Mouse (Mus musculus): ENCODE measurements at regions not wholly inside any gene's neighbourhood (a gene's known extent, or its start where the extent isn't known, plus 50 kb on each side); places are given as distances from the start of the nearest gene placed in this dataset.

DNA sequence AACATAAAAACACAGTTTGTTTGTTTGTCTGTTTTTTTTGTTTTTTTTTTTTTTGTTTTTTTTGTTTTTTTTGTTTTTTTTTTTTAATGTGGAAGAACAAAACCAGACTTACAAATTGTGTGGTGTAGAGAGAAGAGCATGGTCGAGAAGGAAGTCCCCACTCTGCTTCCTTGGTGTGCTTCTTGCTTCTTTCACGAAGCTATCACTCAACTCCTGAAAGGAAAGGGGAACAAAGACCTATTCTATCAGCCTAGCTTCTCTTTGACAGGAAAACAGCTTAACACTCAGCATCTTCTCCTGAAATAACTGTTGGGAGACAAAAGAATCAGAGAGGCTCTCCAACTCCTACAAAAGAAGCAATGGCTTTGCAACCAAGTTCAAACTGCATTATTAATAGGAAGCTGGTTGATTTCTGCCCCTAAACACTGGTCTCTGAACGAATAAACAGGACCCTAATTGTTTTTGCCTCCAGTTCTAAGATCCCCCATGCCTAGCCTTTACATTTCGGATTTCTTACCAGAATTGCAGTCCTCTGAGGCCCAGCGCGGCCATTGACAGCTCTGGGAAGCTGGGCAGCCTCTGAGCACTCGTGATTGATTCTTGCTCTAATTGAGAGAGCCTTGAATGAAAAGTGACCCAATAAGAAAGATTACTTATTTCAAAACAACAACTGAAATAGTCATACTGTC lies 230.2 kb downstream of the Ttll7 start:
- Histone ChIP-seq H3K79me2 (ENCODE audit: control insufficient read depth, insufficient read depth, low read length, poor library complexity) (no peaks in the 10 kb centered on the region), H3K27me3 (ENCODE audit: control insufficient read depth in 1 of 2, insufficient read depth in 2 of 2, low read length in 2 of 2) (no peaks in the 10 kb centered on the region), H3K4me3 (ENCODE audit: control insufficient read depth in 1 of 2, insufficient read depth in 1 of 2, low read depth in 2 of 2, low read length in 2 of 2) (no peak overlapping the region), H3K9ac (ENCODE audit: control insufficient read depth, low read depth, low read length, poor library complexity, severe bottlenecking) (no peak overlapping the region), H3K9me3 (replicated peaks; ENCODE audit: insufficient read depth, low read length) (no peaks in the 10 kb centered on the region), H3K36me3 (ENCODE audit: control insufficient read depth in 1 of 2, insufficient read depth in 2 of 2, low read length in 2 of 2) (no peaks in the 10 kb centered on the region), H3K27ac (ENCODE audit: control insufficient read depth, low read depth, low read length) (no peak overlapping the region), H3K4me1 (ENCODE audit: control insufficient read depth in 1 of 2, insufficient read depth in 2 of 2, low read length in 2 of 2) (no peaks in the 10 kb centered on the region)
- TF ChIP-seq E2F4 (IDR thresholded peaks at IDR 0.05; ENCODE audit: borderline replicate concordance, low read depth, low read length) (no peak), CHD2 (IDR thresholded peaks at IDR 0.05; ENCODE audit: low read length) (no peak), GABPA (IDR thresholded peaks at IDR 0.05; ENCODE audit: low read depth, low read length) (no peak), EP300 (IDR thresholded peaks at IDR 0.05; ENCODE audit: low read depth in 1 of 2, low read length in 2 of 2) (no peak), MAFK (IDR thresholded peaks at IDR 0.05; ENCODE audit: borderline replicate concordance, low read depth, low read length) (no peak), MYB (IDR thresholded peaks at IDR 0.05; ENCODE audit: low read depth, low read length) (no peak), POLR2A (IDR thresholded peaks at IDR 0.05; ENCODE audit: control insufficient read depth in 1 of 2, insufficient read depth in 1 of 2, low read depth in 1 of 2, low read length in 2 of 2, poor library complexity in 1 of 2) (no peak), MEF2A (IDR thresholded peaks at IDR 0.05; ENCODE audit: extremely low read depth, insufficient replicate concordance, low read depth, low read length, poor library complexity, severe bottlenecking) (no peak), NRF1 (IDR thresholded peaks at IDR 0.05; ENCODE audit: insufficient read depth, low read depth, low read length, poor library complexity, severe bottlenecking) (no peak), HCFC1 (IDR thresholded peaks at IDR 0.05; ENCODE audit: low read depth, low read length) (no peak), TBP (IDR thresholded peaks at IDR 0.05; ENCODE audit: low read depth, low read length) (no peak), UBTF (IDR thresholded peaks at IDR 0.05; ENCODE audit: borderline replicate concordance, insufficient read depth, low read depth, low read length) (no peak), SIN3A (IDR thresholded peaks at IDR 0.05; ENCODE audit: low read length) (no peak), GATA1 (IDR thresholded peaks at IDR 0.05; ENCODE audit: low read depth, low read length) (no peak), KAT2A (conservative IDR thresholded peaks at IDR 0.05; ENCODE audit: low read depth, low read length) (no peak), CTCF (IDR thresholded peaks at IDR 0.05 in 2 of 3, conservative IDR thresholded peaks at IDR 0.05 in 1 of 3; ENCODE audit: control insufficient read depth in 1 of 3, insufficient read depth in 1 of 3, low read depth in 2 of 3, low read length in 3 of 3, poor library complexity in 1 of 3, severe bottlenecking in 1 of 3) (no peak), ZNF384 (IDR thresholded peaks at IDR 0.05; ENCODE audit: low read depth, low read length) (no peak), MXI1 (IDR thresholded peaks at IDR 0.05; ENCODE audit: low read depth, low read length) (no peak)
- no peak for DNase-seq (ENCODE audit: low read depth, low spot score)

DNA sequence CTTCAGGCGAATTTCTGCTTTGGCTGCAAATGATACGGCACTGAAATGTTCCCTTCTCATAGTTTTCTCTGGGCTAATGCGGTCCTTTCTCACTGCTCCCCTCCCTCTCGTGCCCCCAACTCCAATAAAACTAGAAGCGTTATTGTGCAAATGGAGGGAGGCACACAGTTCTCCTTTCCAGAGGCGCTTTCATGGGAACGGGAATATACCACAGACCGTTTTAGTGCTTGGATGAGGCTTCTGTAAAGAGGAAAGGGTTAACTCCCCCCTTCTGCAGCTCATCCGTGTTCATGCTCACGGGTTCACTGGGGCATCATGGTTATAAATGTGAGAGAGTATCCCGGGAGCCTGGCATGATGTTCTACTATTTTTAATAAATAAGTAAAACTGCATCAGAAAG lies 231.2 kb downstream of the Ttll7 start:
- no peaks in the 10 kb centered on the region for H3K36me3 ChIP-seq (ENCODE audit: control insufficient read depth in 1 of 2, insufficient read depth in 2 of 2, low read length in 2 of 2)
- TF ChIP-seq ZMIZ1 (IDR thresholded peaks at IDR 0.05; ENCODE audit: low read depth, low read length) (no peak), MXI1 (IDR thresholded peaks at IDR 0.05; ENCODE audit: low read depth, low read length) (no peak), SMC3 (IDR thresholded peaks at IDR 0.05; ENCODE audit: low read depth, low read length) (no peak), RCOR1 (IDR thresholded peaks at IDR 0.05; ENCODE audit: low read depth, low read length) (no peak), JUND (IDR thresholded peaks at IDR 0.05; ENCODE audit: low read depth, low read length) (no peak), POLR2AphosphoS5 (IDR thresholded peaks at IDR 0.05; ENCODE audit: borderline replicate concordance, low read depth, low read length) (no peak), ZC3H11A (IDR thresholded peaks at IDR 0.05; ENCODE audit: low read depth, low read length) (no peak)
- H3K4me1 ChIP-seq (ENCODE audit: control insufficient read depth in 1 of 2, insufficient read depth in 2 of 2, low read length in 2 of 2) = no peaks in the 10 kb centered on the region

More for the DNA sequence above, 231.2 kb downstream of the Ttll7 start:
- H3K9ac ChIP-seq (ENCODE audit: control insufficient read depth, low read depth, low read length, poor library complexity, severe bottlenecking) = no peak overlapping the region
- H3K27me3 ChIP-seq (ENCODE audit: control insufficient read depth in 1 of 2, insufficient read depth in 2 of 2, low read length in 2 of 2) = no peaks in the 10 kb centered on the region
- DNase-seq (ENCODE audit: low read depth, low spot score) = no peak
- no peak overlapping the region for H3K27ac ChIP-seq (ENCODE audit: control insufficient read depth, low read depth, low read length)
- H3K9me3 ChIP-seq (replicated peaks; ENCODE audit: insufficient read depth, low read length) = no peaks in the 10 kb centered on the region
- no peak overlapping the region for H3K4me3 ChIP-seq (ENCODE audit: control insufficient read depth in 1 of 2, insufficient read depth in 1 of 2, low read depth in 2 of 2, low read length in 2 of 2)
- H3K79me2 ChIP-seq (ENCODE audit: control insufficient read depth, insufficient read depth, low read length, poor library complexity) = no peaks in the 10 kb centered on the region

Data from MEL (cell line).